Mouse (Mus musculus): ENCODE data around the gene Coro7.
A peak's percentile ranks its signal among the peaks of the same experiment; 100 is the strongest.
"Not testable (repeated sequence)": the region's sequence is repeated elsewhere in the genome, so short reads cannot be mapped to it uniquely, and the experiment has no call there.

The Coro7 gene

GRCm38 (mm10) chr16:4592909-4593875 lies 86.4 kb downstream of the Coro7 start:
- no peak for DNase-seq

- no peak for DNase-seq
These were observed 89.3 kb downstream of the Coro7 start for GRCm38 (mm10) chr16:4590236-4590635.

GRCm38 (mm10) chr16:4587516-4588210 lies 91.9 kb downstream of the Coro7 start:
- DNase-seq: no peak

GRCm38 (mm10) chr16:4586531-4587123 lies 93.0 kb downstream of the Coro7 start:
- DNase-seq: peak; percentile 85

GRCm38 (mm10) chr16:4585642-4586530 lies 93.7 kb downstream of the Coro7 start:
- no peak for DNase-seq

GRCm38 (mm10) chr16:4584438-4584837 lies 95.1 kb downstream of the Coro7 start:
- no peak for DNase-seq

GRCm38 (mm10) chr16:4583807-4584206 lies 95.8 kb downstream of the Coro7 start:
- DNase-seq: no peak

- not testable (repeated sequence) for DNase-seq
These were observed 98.4 kb downstream of the Coro7 start for GRCm38 (mm10) chr16:4581179-4581578.

- DNase-seq: no peak
These were observed 100.9 kb downstream of the Coro7 start for GRCm38 (mm10) chr16:4578630-4579029.

- no peak for DNase-seq
These were observed 102.7 kb downstream of the Coro7 start for GRCm38 (mm10) chr16:4576873-4577272.

Data from right cerebral cortex, postnatal 25 days (tissue).